Mouse (Mus musculus) liver, postnatal 0 days (tissue): ENCODE data around the gene Zfp11.

Experiments
- CTCF ChIP-seq: sonication (generic); IDR thresholded peaks from 2 replicates; pipeline ENCODE4 v1.5.1; 2016; ENCODE audit warnings: antibody characterized with exemption, low read depth
- EP300 ChIP-seq: IDR thresholded peaks from 2 replicates; pipeline ENCODE4 v1.6.1; 2016; ENCODE audit warnings: antibody characterized with exemption, low read depth, mild to moderate bottlenecking

DNA sequence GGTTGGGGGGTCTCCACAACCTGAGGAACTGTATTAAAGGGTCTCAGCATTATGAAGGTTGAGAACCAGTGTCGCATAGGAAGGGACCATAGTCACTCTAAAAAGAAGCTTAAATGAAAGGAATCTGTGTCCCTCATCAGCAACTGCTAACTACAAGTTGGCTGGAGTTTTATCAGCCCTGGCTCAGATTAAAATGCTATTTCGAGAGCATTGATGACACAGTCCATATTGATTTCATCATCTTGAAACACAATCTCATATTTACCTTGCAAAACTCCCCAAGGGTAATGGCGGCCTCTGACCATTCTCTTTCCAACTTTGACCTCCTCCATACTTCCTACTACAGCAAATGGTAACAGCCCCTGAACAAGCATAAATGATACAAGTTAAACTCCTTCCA is 20.6 kb upstream of the Zfp11 start:
- TF ChIP-seq CTCF (no peak), EP300 (no peak)
